Mouse (Mus musculus) bone marrow, adult 2 months (tissue): ENCODE data around the gene Nmnat3.

Experiments
- CTCF ChIP-seq: fragments of 200-500 bp; IDR thresholded peaks from 2 replicates; pipeline ENCODE4 v1.5.1; 2011; ENCODE audit warnings: low read length, control low read depth; ENCODE audit not compliant: control insufficient read depth, insufficient read depth
- POLR2A ChIP-seq: fragments of 200-500 bp; IDR thresholded peaks from 2 replicates; pipeline ENCODE4 v1.6.1; 2011; ENCODE audit warnings: low read depth, mild to moderate bottlenecking, control low read depth, low read length, borderline replicate concordance; ENCODE audit not compliant: control insufficient read depth

- TF ChIP-seq CTCF (no peak), POLR2A (no peak)
Measured at GRCm38 (mm10) chr9:98420666-98421065, 133.4 kb downstream of the Nmnat3 start.
